Mouse (Mus musculus): ENCODE measurements around the gene Rhot1. TPM values are rescaled to one million over a fixed set of nuclear protein-coding genes. Genes with fewer than 3 reads are reported as not detected.
"Not testable (repeated sequence)": the region's sequence is repeated elsewhere in the genome, so short reads cannot be mapped to it uniquely, and the experiment has no call there.

Rhot1 gene
- polyA plus RNA-seq, 1 experiment from 2014 or later = 66.9 TPM

- Histone ChIP-seq H3K4me3 (ENCODE audit: low read length) (no peak overlapping the region), H3K36me3 (ENCODE audit: control insufficient read depth, insufficient read depth, low read length) (0 out of 2 replicates have a peak, but pooled peaks cover 2% of the 10 kb centered on the region), H3K27me3 (replicated peaks; ENCODE audit: control insufficient read depth, insufficient read depth, low read length) (no peaks in the 10 kb centered on the region), H3K4me2 (ENCODE audit: low read length) (0 out of 2 replicates have a peak overlapping the region, but pooled peaks have one; percentile 2), H3K4me1 (ENCODE audit: control insufficient read depth, insufficient read depth, low read depth, low read length) (peaks cover 13% of the 10 kb centered on the region), H3K9ac (ENCODE audit: low read depth, low read length) (no peak overlapping the region), H3K9me3 (ENCODE audit: control insufficient read depth, low read length) (no peaks in the 10 kb centered on the region), H3K27ac (ENCODE audit: low read depth, low read length) (no peak overlapping the region)
- 35% methylated on average over 7 of the region's 7 CpGs for WGBS
- peak; percentile 58; the same call in 1 of the 2 replicates for ATAC-seq
These were observed 357 bp upstream of the Rhot1 start for GRCm38 (mm10) chr11:80208465-80208859.

GRCm38 (mm10) chr11:80210321-80210720 lies 1.5 kb downstream of the Rhot1 start:
- H3K9ac ChIP-seq (ENCODE audit: low read depth, low read length) = peak overlapping the region; percentile 7; the same call in 1 of the 2 replicates
- ATAC-seq = no peak
- WGBS = 63% methylated on average over 6 of the region's 6 CpGs
- no peak overlapping the region for H3K27ac ChIP-seq (ENCODE audit: low read depth, low read length)
- 0 out of 2 replicates have a peak, but pooled peaks cover 2% of the 10 kb centered on the region for H3K36me3 ChIP-seq (ENCODE audit: control insufficient read depth, insufficient read depth, low read length)
- peaks cover 13% of the 10 kb centered on the region for H3K4me1 ChIP-seq (ENCODE audit: control insufficient read depth, insufficient read depth, low read depth, low read length)
- peak overlapping the region; percentile 68 for H3K4me2 ChIP-seq (ENCODE audit: low read length)
- H3K27me3 ChIP-seq (replicated peaks; ENCODE audit: control insufficient read depth, insufficient read depth, low read length) = no peaks in the 10 kb centered on the region
- no peaks in the 10 kb centered on the region for H3K9me3 ChIP-seq (ENCODE audit: control insufficient read depth, low read length)
- peak overlapping the region; percentile 99 for H3K4me3 ChIP-seq (ENCODE audit: low read length)

GRCm38 (mm10) chr11:80212282-80212681 lies 3.5 kb downstream of the Rhot1 start:
- H3K4me1 ChIP-seq (ENCODE audit: control insufficient read depth, insufficient read depth, low read depth, low read length) = peaks cover 13% of the 10 kb centered on the region
- 97% methylated on average over 2 of the region's 2 CpGs for WGBS
- no peaks in the 10 kb centered on the region for H3K9me3 ChIP-seq (ENCODE audit: control insufficient read depth, low read length)
- H3K4me3 ChIP-seq (ENCODE audit: low read length) = no peak overlapping the region
- H3K36me3 ChIP-seq (ENCODE audit: control insufficient read depth, insufficient read depth, low read length) = 0 out of 2 replicates have a peak, but pooled peaks cover 2% of the 10 kb centered on the region
- H3K27me3 ChIP-seq (replicated peaks; ENCODE audit: control insufficient read depth, insufficient read depth, low read length) = no peaks in the 10 kb centered on the region
- H3K4me2 ChIP-seq (ENCODE audit: low read length) = no peak overlapping the region
- ATAC-seq = no peak
- no peak overlapping the region for H3K9ac ChIP-seq (ENCODE audit: low read depth, low read length)
- no peak overlapping the region for H3K27ac ChIP-seq (ENCODE audit: low read depth, low read length)

- ATAC-seq = no peak
- H3K27ac ChIP-seq (ENCODE audit: low read depth, low read length) = no peak overlapping the region
- H3K9ac ChIP-seq (ENCODE audit: low read depth, low read length) = no peak overlapping the region
- H3K4me3 ChIP-seq (ENCODE audit: low read length) = no peak overlapping the region
- peaks cover 2% of the 10 kb centered on the region; the same call in 1 of the 2 replicates for H3K36me3 ChIP-seq (ENCODE audit: control insufficient read depth, insufficient read depth, low read length)
- H3K27me3 ChIP-seq (replicated peaks; ENCODE audit: control insufficient read depth, insufficient read depth, low read length) = no peaks in the 10 kb centered on the region
- WGBS = 92% methylated on average over 3 of the region's 3 CpGs
- H3K4me1 ChIP-seq (ENCODE audit: control insufficient read depth, insufficient read depth, low read depth, low read length) = peaks cover 8% of the 10 kb centered on the region
- H3K4me2 ChIP-seq (ENCODE audit: low read length) = no peak overlapping the region
- no peaks in the 10 kb centered on the region for H3K9me3 ChIP-seq (ENCODE audit: control insufficient read depth, low read length)
These were observed 6.5 kb downstream of the Rhot1 start for GRCm38 (mm10) chr11:80215291-80215690.

GRCm38 (mm10) chr11:80218657-80219293 lies 10.0 kb downstream of the Rhot1 start:
- Histone ChIP-seq H3K27ac (ENCODE audit: low read depth, low read length) (no peak overlapping the region), H3K4me1 (ENCODE audit: control insufficient read depth, insufficient read depth, low read depth, low read length) (no peaks in the 10 kb centered on the region), H3K9ac (ENCODE audit: low read depth, low read length) (no peak overlapping the region), H3K4me2 (ENCODE audit: low read length) (no peak overlapping the region), H3K27me3 (replicated peaks; ENCODE audit: control insufficient read depth, insufficient read depth, low read length) (no peaks in the 10 kb centered on the region), H3K9me3 (ENCODE audit: control insufficient read depth, low read length) (no peaks in the 10 kb centered on the region), H3K4me3 (ENCODE audit: low read length) (no peak overlapping the region), H3K36me3 (ENCODE audit: control insufficient read depth, insufficient read depth, low read length) (no peaks in the 10 kb centered on the region; the same call in 1 of the 2 replicates)
- 88% methylated on average over 11 of the region's 11 CpGs for WGBS
- ATAC-seq = no peak

GRCm38 (mm10) chr11:80230066-80230465 lies 21.2 kb downstream of the Rhot1 start:
- 99% methylated on average over 5 of the region's 5 CpGs for WGBS
- H3K9ac ChIP-seq (ENCODE audit: low read depth, low read length); H3K27me3 ChIP-seq (replicated peaks; ENCODE audit: control insufficient read depth, insufficient read depth, low read length); ATAC-seq; H3K9me3 ChIP-seq (ENCODE audit: control insufficient read depth, low read length); H3K4me2 ChIP-seq (ENCODE audit: low read length); H3K27ac ChIP-seq (ENCODE audit: low read depth, low read length); H3K4me3 ChIP-seq (ENCODE audit: low read length); H3K4me1 ChIP-seq (ENCODE audit: control insufficient read depth, insufficient read depth, low read depth, low read length): not testable (repeated sequence)
- H3K36me3 ChIP-seq (ENCODE audit: control insufficient read depth, insufficient read depth, low read length) = peaks cover 13% of the 10 kb centered on the region

- ATAC-seq = no peak
- WGBS = 89% methylated on average over 3 of the region's 3 CpGs
- peaks cover 7% of the 10 kb centered on the region for H3K36me3 ChIP-seq (ENCODE audit: control insufficient read depth, insufficient read depth, low read length)
These were observed 28.5 kb downstream of the Rhot1 start for GRCm38 (mm10) chr11:80237278-80237677.

GRCm38 (mm10) chr11:80238306-80238705 lies 29.5 kb downstream of the Rhot1 start:
- peaks cover 14% of the 10 kb centered on the region for H3K36me3 ChIP-seq (ENCODE audit: control insufficient read depth, insufficient read depth, low read length)
- ATAC-seq = no peak
- H3K4me1 ChIP-seq (ENCODE audit: control insufficient read depth, insufficient read depth, low read depth, low read length) = no peaks in the 10 kb centered on the region
- H3K4me3 ChIP-seq (ENCODE audit: low read length) = no peak overlapping the region
- H3K4me2 ChIP-seq (ENCODE audit: low read length) = no peak overlapping the region
- no peak overlapping the region for H3K27ac ChIP-seq (ENCODE audit: low read depth, low read length)
- H3K9me3 ChIP-seq (ENCODE audit: control insufficient read depth, low read length) = no peaks in the 10 kb centered on the region
- H3K9ac ChIP-seq (ENCODE audit: low read depth, low read length) = no peak overlapping the region
- no peaks in the 10 kb centered on the region for H3K27me3 ChIP-seq (replicated peaks; ENCODE audit: control insufficient read depth, insufficient read depth, low read length)
- 95% methylated on average over 4 of the region's 4 CpGs for WGBS

More at GRCm38 (mm10) chr11:80237278-80237677, 28.5 kb downstream of the Rhot1 start:
- Histone ChIP-seq H3K9me3 (ENCODE audit: control insufficient read depth, low read length) (no peaks in the 10 kb centered on the region), H3K9ac (ENCODE audit: low read depth, low read length) (no peak overlapping the region), H3K4me3 (ENCODE audit: low read length) (no peak overlapping the region), H3K27me3 (replicated peaks; ENCODE audit: control insufficient read depth, insufficient read depth, low read length) (no peaks in the 10 kb centered on the region), H3K4me1 (ENCODE audit: control insufficient read depth, insufficient read depth, low read depth, low read length) (no peaks in the 10 kb centered on the region), H3K27ac (ENCODE audit: low read depth, low read length) (no peak overlapping the region), H3K4me2 (ENCODE audit: low read length) (no peak overlapping the region)

GRCm38 (mm10) chr11:80247026-80247425 lies 38.2 kb downstream of the Rhot1 start:
- Histone ChIP-seq H3K4me1 (ENCODE audit: control insufficient read depth, insufficient read depth, low read depth, low read length) (no peaks in the 10 kb centered on the region), H3K9ac (ENCODE audit: low read depth, low read length) (no peak overlapping the region), H3K4me3 (ENCODE audit: low read length) (no peak overlapping the region), H3K27ac (ENCODE audit: low read depth, low read length) (no peak overlapping the region), H3K9me3 (ENCODE audit: control insufficient read depth, low read length) (no peaks in the 10 kb centered on the region), H3K4me2 (ENCODE audit: low read length) (no peak overlapping the region), H3K36me3 (ENCODE audit: control insufficient read depth, insufficient read depth, low read length) (peaks cover 38% of the 10 kb centered on the region), H3K27me3 (replicated peaks; ENCODE audit: control insufficient read depth, insufficient read depth, low read length) (no peaks in the 10 kb centered on the region)
- no peak for ATAC-seq
